Mouse (Mus musculus) E14TG2a.4 (cell line): ENCODE data around the gene Prkcb.

Source experiments
- CTCF ChIP-seq: conservative IDR thresholded peaks from 2 replicates; pipeline ENCODE4 v1.5.1; 2014; ENCODE audit warnings: low read length
- POU5F1 ChIP-seq: IDR thresholded peaks from 2 replicates; pipeline ENCODE4 v1.6.1; 2014; ENCODE audit warnings: low read length, borderline replicate concordance

DNA sequence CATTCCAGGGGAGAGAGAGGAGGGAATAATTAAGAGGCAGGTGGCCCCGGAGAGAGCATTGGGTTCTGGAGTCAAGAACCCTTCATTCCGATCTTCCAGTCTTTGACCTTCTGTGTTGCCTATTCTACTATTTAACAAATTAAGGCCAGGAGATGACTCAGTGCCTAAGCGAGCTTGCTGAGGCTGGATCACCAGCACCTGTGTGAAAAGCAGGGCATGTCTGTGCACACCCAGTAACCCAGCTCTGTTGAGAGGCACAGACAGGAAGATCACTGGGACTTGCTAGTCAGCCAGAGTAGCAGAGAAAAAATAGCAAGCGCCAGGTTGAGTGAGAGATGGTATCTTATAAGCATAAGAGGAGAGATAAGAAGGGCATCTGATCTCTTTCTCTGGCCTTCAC, 146.4 kb downstream of the Prkcb start:
- TF ChIP-seq CTCF, result no peak
- TF ChIP-seq POU5F1, result no peak
